8 mouse cellular contexts compared by ENCODE assay signal in the genomic region with DNA sequence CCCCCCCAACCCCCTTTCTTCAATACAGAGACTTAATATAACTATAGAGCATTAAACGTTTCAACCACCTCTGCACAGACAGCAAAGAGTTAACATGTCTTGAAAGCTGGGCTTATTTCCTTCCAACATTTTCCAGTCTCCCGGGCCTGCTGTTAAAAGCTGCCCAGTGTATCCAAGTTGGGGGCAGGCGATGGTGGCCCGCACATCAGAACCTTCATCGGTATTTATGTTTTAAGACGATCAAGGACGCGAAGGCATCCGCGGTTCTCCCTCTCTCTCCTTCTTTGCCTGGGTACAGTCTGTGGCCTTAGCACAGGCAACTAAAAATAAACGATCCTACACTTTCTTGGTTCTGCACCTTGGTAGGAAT. TPM values are rescaled to one million over a fixed set of nuclear protein-coding genes. Genes with fewer than 3 reads are reported as not detected.
DNase-seq lines count a peak whose midpoint lies in the region; ATAC-seq and TF ChIP-seq lines count a peak whose summit lies in the region.

No protein-coding gene starts in this region.

- peak overlapping the region; percentile 43 for H3K9ac ChIP-seq in forebrain, postnatal 0 days

- H3K4me3 ChIP-seq in kidney, adult 2 months (ENCODE audit: insufficient read depth, low read depth, low read length) = peak overlapping the region; percentile 41; the same call in 1 of the 2 replicates
- H3K4me3 ChIP-seq in forebrain, postnatal 0 days (ENCODE audit: low read depth, low read length) = peak overlapping the region; percentile 50
- H3K4me3 ChIP-seq in midbrain, embryonic 10.5 days = peak overlapping the region; percentile 93

- no peak for TF ChIP-seq POLR2A in kidney, adult 2 months (IDR thresholded peaks at IDR 0.05; ENCODE audit: low read depth, low read length)

- no peak overlapping the region for H3K27ac ChIP-seq in kidney, adult 2 months (ENCODE audit: insufficient read depth, low read depth, low read length)
- H3K27ac ChIP-seq in forebrain, postnatal 0 days (ENCODE audit: low read depth, low read length) = 0 out of 2 replicates have a peak overlapping the region, but pooled peaks have one; percentile 15
- peak overlapping the region; percentile 98 for H3K27ac ChIP-seq in midbrain, embryonic 10.5 days (replicated peaks)

- no peaks in the 10 kb centered on the region for H3K4me1 ChIP-seq in kidney, adult 2 months (ENCODE audit: control insufficient read depth, insufficient read depth, low read length)
- H3K4me1 ChIP-seq in forebrain, postnatal 0 days (ENCODE audit: insufficient read depth) = no peaks in the 10 kb centered on the region
- peaks cover 51% of the 10 kb centered on the region for H3K4me1 ChIP-seq in midbrain, embryonic 10.5 days

- no peak for TF ChIP-seq CTCF in kidney, adult 2 months (conservative IDR thresholded peaks at IDR 0.05; ENCODE audit: insufficient read depth, insufficient read length, low read depth, low read length)
- no peak for TF ChIP-seq CTCF in forebrain, postnatal 0 days (IDR thresholded peaks at IDR 0.05; ENCODE audit: low read depth)

- WGBS in kidney, adult 2 months = 7% methylated on average over 11 of the region's 11 CpGs
- under 1% methylated on average over 11 of the region's 11 CpGs for WGBS in forebrain, postnatal 0 days
- WGBS in midbrain, embryonic 10.5 days = 0% methylated on average over 11 of the region's 11 CpGs

- peak overlapping the region; percentile 96 for H3K4me2 ChIP-seq in forebrain, postnatal 0 days (ENCODE audit: low read depth)

- no peaks in the 10 kb centered on the region for H3K9me3 ChIP-seq in forebrain, postnatal 0 days (ENCODE audit: low read length)
- H3K9me3 ChIP-seq in midbrain, embryonic 10.5 days (replicated peaks) = no peaks in the 10 kb centered on the region

- H3K27me3 ChIP-seq in kidney, adult 2 months (replicated peaks; ENCODE audit: control insufficient read depth, insufficient read depth, low read length) = no peaks in the 10 kb centered on the region
- H3K27me3 ChIP-seq in forebrain, postnatal 0 days (ENCODE audit: insufficient read depth, low read length) = no peaks in the 10 kb centered on the region
- no peaks in the 10 kb centered on the region for H3K27me3 ChIP-seq in midbrain, embryonic 10.5 days (ENCODE audit: low read depth, poor library complexity, severe bottlenecking)

- no peak for ATAC-seq in forebrain, postnatal 0 days

- H3K36me3 ChIP-seq in kidney, adult 2 months (ENCODE audit: control insufficient read depth, insufficient read depth, low read length) = no peaks in the 10 kb centered on the region
- H3K36me3 ChIP-seq in forebrain, postnatal 0 days (ENCODE audit: insufficient read depth) = no peaks in the 10 kb centered on the region
- H3K36me3 ChIP-seq in midbrain, embryonic 10.5 days = peaks cover 47% of the 10 kb centered on the region

- DNase-seq in kidney, adult 2 months = no peak
- no peak for DNase-seq in kidney, adult 18-20 months
- peak; percentile 62 for DNase-seq in NIH3T3 (ENCODE audit: low read depth)
- no peak for DNase-seq in forebrain, postnatal 0 days
- DNase-seq in midbrain, embryonic 10.5 days (ENCODE audit: low spot score) = peak; percentile 21
- DNase-seq in frontal cortex, adult 2 months (ENCODE audit: extremely low spot score in 1 of 2, low spot score in 1 of 2) = no peak
- no peak for DNase-seq in layer of hippocampus, adult 11-12 months (ENCODE audit: low spot score)
- DNase-seq in left cerebral cortex, adult 9 months (ENCODE audit: low spot score in 2 of 2) = no peak

RNA-seq across cellular contexts. Expression of a gene that starts 0.9 kb away (rescaled TPM):
- 1.7 and 2.6 TPM in 2 replicates for polyA plus RNA-seq in kidney, adult 2 months (2012; rRNA removed)
- total RNA-seq in forebrain, postnatal 0 days (2014; rRNA removed) = 44.1 and 51.3 TPM in 2 replicates
- polyA plus RNA-seq in forebrain, postnatal 0 days (2015; fragmentation: Nextera tagmentation; extraction: Ambion mirVana) = 47.7 and 55.3 TPM in 2 replicates
- polyA plus RNA-seq in midbrain, embryonic 10.5 days (2016; fragmentation: Nextera tagmentation; extraction: Ambion mirVana) = 440 and 527 TPM in 2 replicates
- 2.0 and 2.2 TPM in 2 replicates for polyA plus RNA-seq in frontal cortex, adult 2 months (2012; rRNA removed)

RNA-seq across cellular contexts. Expression of a gene that starts 46.7 kb away (rescaled TPM):
- 37.3 and 39.1 TPM in 2 replicates for polyA plus RNA-seq in kidney, adult 2 months (2012; rRNA removed)
- 186 and 267 TPM in 2 replicates for total RNA-seq in forebrain, postnatal 0 days (2014; rRNA removed)
- 33.1 and 56.7 TPM in 2 replicates for polyA plus RNA-seq in forebrain, postnatal 0 days (2015; fragmentation: Nextera tagmentation; extraction: Ambion mirVana)
- polyA plus RNA-seq in midbrain, embryonic 10.5 days (2016; fragmentation: Nextera tagmentation; extraction: Ambion mirVana) = 34.9 and 45.6 TPM in 2 replicates
- 159 and 173 TPM in 2 replicates for polyA plus RNA-seq in frontal cortex, adult 2 months (2012; rRNA removed)

Comparison
In these comparisons a context has a peak if more than half of its experiments do, and no peak if none do; other contexts are left out.
1. DNase-seq: peak in NIH3T3 (single experiment) and midbrain, embryonic 10.5 days (single experiment); none in kidney, adult 2 months (single experiment), kidney, adult 18-20 months (single experiment), forebrain, postnatal 0 days (single experiment), frontal cortex, adult 2 months (0 of 2), layer of hippocampus, adult 11-12 months (single experiment) and left cerebral cortex, adult 9 months (0 of 2).
2. H3K4me3 ChIP-seq: peak in every context shown above with its lines; median percentile 93 in midbrain, embryonic 10.5 days; 50 in forebrain, postnatal 0 days; 41 in kidney, adult 2 months.
3. RNA of a gene that starts 0.9 kb away (polyA plus RNA-seq): 440 to 527 TPM in midbrain, embryonic 10.5 days and 47.7 to 55.3 TPM in forebrain, postnatal 0 days; 1.7 to 2.6 TPM in kidney, adult 2 months and 2.0 to 2.2 TPM in frontal cortex, adult 2 months; every median in the first group is over 10 times any median in the second.